Mouse (Mus musculus) C2C12 (cell line): ENCODE data around the gene C8a. TPM values are rescaled to one million over a fixed set of nuclear protein-coding genes. Genes with fewer than 3 reads are reported as not detected.

Experiments
- H3K27me3 ChIP-seq: one replicate; pipeline ENCODE4 v1.6.1; 2011; ENCODE audit not compliant: control insufficient read depth, insufficient read depth, insufficient read length
- H3K36me3 ChIP-seq: one replicate; pipeline ENCODE4 v1.6.1; 2011; ENCODE audit not compliant: control insufficient read depth, insufficient read depth
- H3K4me3 ChIP-seq: one replicate; pipeline ENCODE4 v1.5.1; 2011; ENCODE audit warnings: mild to moderate bottlenecking, control low read depth; ENCODE audit not compliant: poor library complexity, insufficient read depth, severe bottlenecking
- H3K79me2 ChIP-seq: one replicate; pipeline ENCODE4 v1.6.1; 2011; ENCODE audit not compliant: control insufficient read depth, insufficient read depth
- H3K79me3 ChIP-seq: one replicate; pipeline ENCODE4 v1.6.1; 2011; ENCODE audit warnings: low read depth, control low read depth
- H3ac ChIP-seq: one replicate; pipeline ENCODE3; 2011; ENCODE audit warnings: low read depth; ENCODE audit not compliant: control insufficient read depth, insufficient read length
- CEBPB ChIP-seq: IDR thresholded peaks from one replicate; pipeline ENCODE4 v1.6.1; 2011; ENCODE audit warnings: low read depth, mild to moderate bottlenecking, control low read depth, moderate library complexity
- CTCF ChIP-seq: IDR thresholded peaks from one replicate; pipeline ENCODE4 v1.5.1; 2011; ENCODE audit not compliant: control insufficient read depth, insufficient read depth, insufficient read length
- FOSL1 ChIP-seq: IDR thresholded peaks from one replicate; pipeline ENCODE4 v1.8.0; 2011; ENCODE audit warnings: mild to moderate bottlenecking, low read length; ENCODE audit not compliant: poor library complexity, insufficient read depth, severe bottlenecking
- MAX ChIP-seq: IDR thresholded peaks from one replicate; pipeline ENCODE4 v1.6.1; 2011; ENCODE audit warnings: mild to moderate bottlenecking, control low read depth
- MYOD1 ChIP-seq: IDR thresholded peaks from one replicate; pipeline ENCODE4 v1.6.1; 2011; ENCODE audit warnings: low read depth; ENCODE audit not compliant: control insufficient read depth, insufficient read length
- MYOG ChIP-seq: IDR thresholded peaks from one replicate; pipeline ENCODE4 v1.6.1; 2011; ENCODE audit not compliant: control insufficient read depth, insufficient read length; ENCODE audit errors: extremely low read depth
- USF1 ChIP-seq: IDR thresholded peaks from one replicate; pipeline ENCODE4 v1.6.1; 2011; ENCODE audit warnings: low read depth, mild to moderate bottlenecking, control low read depth, moderate library complexity
- polyA plus RNA-seq: library from polyadenylated mRNA; unstranded; fragments of >200 nt; fragmentation: generic; extraction: Trizol; gene quantifications from one replicate; pipeline ENCODE4 v1.2.1, GENCODE M21; 2012; ENCODE audit warnings: missing spikeins

C8a gene
- polyA plus RNA-seq, 1 experiment, result not detected

DNA sequence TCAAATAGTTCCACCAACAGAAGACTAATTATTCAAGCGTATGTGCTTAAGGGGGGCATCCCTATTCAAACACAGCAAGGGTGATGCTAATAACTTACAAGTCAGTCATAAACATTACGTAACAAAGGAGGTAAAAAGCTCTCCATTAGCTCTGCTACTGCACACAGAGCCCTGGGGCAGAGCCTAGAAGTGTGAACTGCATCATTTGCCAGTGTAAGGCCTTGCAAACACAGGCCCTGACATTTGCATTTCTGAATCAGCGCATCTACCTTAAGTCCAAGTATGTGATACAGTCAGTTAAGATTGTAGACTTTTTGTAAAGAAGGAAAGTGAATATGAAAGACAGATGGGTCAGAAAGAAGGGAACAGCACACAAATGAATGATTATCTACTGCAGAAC, 94.8 kb downstream of the C8a start:
- Histone ChIP-seq H3ac (no peak overlapping the region), H3K79me3 (no peaks in the 10 kb centered on the region), H3K27me3 (no peaks in the 10 kb centered on the region), H3K36me3 (no peaks in the 10 kb centered on the region), H3K4me3 (no peak overlapping the region), H3K79me2 (no peaks in the 10 kb centered on the region)
- TF ChIP-seq CTCF (no peak), MYOG (no peak), MYOD1 (no peak), MAX (no peak), USF1 (no peak), CEBPB (no peak), FOSL1 (no peak)

DNA sequence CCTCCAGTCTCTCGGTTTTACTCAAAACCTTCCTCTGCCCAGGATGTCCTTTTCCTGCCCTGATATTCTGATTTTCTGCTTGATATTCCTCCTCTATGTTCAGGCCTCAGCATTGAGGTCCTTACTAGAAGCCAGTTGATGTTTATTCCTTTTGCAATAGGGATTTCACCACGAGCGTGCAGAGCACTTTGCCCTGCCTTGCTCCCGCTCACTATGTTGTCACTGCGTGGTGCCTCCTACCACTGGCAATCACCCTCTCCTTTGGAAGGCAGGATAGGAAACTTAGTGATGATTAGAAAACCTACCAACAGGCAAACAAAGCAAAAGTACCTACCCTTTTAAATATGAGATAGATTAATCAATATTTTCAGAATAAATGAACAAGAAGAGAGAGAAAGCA, 96.7 kb downstream of the C8a start:
- H3K79me3 ChIP-seq, result no peaks in the 10 kb centered on the region
- TF ChIP-seq MAX (no peak), MYOD1 (no peak), FOSL1 (no peak), MYOG (no peak), USF1 (no peak), CTCF (no peak), CEBPB (no peak)
- H3K36me3 ChIP-seq, result no peaks in the 10 kb centered on the region

DNA sequence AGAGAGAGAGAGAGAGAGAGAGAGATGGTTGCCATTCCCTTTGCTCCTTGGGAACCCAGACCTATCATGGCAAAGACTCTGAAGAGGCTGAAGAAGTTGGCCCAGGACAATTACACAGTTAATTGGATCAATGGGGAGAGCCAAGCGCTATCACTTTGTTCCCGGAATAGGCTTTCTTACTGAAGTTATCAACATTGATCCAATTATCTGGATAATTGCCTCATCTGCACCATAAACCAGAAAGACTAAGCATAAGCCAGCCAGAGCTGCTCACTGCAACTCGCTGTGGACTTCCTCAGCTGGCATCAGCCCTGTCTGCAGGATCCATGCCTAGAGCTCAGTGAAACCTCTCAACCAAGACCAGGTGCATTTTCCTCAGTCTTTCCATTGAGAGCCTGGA, 100.6 kb downstream of the C8a start:
- Histone ChIP-seq H3ac (no peak overlapping the region), H3K79me3 (no peaks in the 10 kb centered on the region), H3K36me3 (no peaks in the 10 kb centered on the region), H3K27me3 (no peaks in the 10 kb centered on the region), H3K4me3 (no peak overlapping the region), H3K79me2 (no peaks in the 10 kb centered on the region)
- TF ChIP-seq MYOD1, result no peak
- no peak for TF ChIP-seq MAX
- no peak for TF ChIP-seq FOSL1
- no peak for TF ChIP-seq USF1

More for the DNA sequence above, 96.7 kb downstream of the C8a start:
- Histone ChIP-seq H3ac (no peak overlapping the region), H3K4me3 (no peak overlapping the region), H3K79me2 (no peaks in the 10 kb centered on the region), H3K27me3 (no peaks in the 10 kb centered on the region)

DNA sequence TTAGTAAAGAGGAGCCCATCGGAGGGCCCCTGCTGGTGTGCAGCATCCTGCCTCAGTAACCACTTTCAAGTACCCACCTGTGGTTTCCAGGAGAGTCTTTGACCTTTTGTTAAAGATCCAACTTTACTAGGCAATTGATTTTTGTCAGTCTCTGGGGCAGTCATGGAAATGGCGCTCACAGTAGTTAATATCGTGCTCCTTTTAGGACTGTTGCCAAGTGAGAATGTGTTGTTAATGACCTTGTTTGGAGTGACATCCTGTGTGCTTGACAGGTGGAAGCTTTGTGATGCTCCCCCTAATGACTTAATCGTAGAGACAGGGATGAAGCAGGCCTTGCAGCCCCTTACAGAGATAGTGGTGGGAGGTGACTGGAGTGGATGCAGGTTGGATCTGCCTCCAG, 105.9 kb downstream of the C8a start:
- no peaks in the 10 kb centered on the region for H3K79me3 ChIP-seq
- TF ChIP-seq MYOD1 (no peak), FOSL1 (no peak), MYOG (no peak), USF1 (no peak), CTCF (no peak), CEBPB (no peak)
- H3ac ChIP-seq, result no peak overlapping the region
- no peaks in the 10 kb centered on the region for H3K79me2 ChIP-seq
- no peaks in the 10 kb centered on the region for H3K36me3 ChIP-seq
- H3K27me3 ChIP-seq, result no peaks in the 10 kb centered on the region
- H3K4me3 ChIP-seq, result no peak overlapping the region

DNA sequence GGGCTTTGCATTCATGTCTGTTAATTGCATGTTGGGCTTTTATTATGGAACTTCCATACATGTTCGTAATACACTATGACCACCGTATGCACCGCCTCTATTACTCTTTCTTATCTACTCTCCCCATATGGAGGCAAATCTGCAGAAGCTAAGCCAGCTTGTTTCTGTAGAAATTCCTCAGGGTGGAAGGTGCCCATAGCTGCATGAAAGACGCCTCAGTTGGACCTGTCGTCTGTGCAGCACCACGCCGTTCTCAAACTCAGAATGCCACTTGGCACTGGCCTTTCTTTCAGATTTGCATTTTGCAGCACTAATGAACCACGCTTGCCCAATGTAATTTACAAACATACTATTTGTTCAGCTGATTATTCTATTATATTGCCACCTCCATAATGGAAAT, 106.6 kb downstream of the C8a start:
- TF ChIP-seq FOSL1, result no peak
- TF ChIP-seq USF1, result no peak
- no peak for TF ChIP-seq MYOD1
- TF ChIP-seq CTCF, result no peak
- no peak for TF ChIP-seq MAX
- Histone ChIP-seq H3K79me2 (no peaks in the 10 kb centered on the region), H3K36me3 (no peaks in the 10 kb centered on the region), H3K4me3 (no peak overlapping the region), H3ac (no peak overlapping the region), H3K27me3 (no peaks in the 10 kb centered on the region), H3K79me3 (no peaks in the 10 kb centered on the region)

DNA sequence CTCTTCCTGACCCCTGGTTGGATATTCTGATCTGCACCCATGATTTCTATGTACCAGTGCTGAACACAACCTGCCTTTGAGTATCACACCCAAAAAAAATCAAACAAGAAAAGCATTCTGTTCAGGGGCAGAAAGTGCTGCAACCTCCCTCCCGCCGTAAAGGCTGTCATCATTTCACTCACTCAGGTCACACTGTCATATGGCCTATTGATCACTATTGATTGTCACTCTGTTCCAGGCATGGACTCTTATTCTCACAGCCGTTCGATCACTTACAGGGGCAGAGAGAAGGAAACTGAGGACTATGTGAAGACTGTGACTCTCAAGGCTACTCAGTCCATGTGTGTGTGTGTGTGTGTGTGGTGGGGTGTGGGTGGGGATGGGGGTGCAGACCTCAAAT, 108.0 kb downstream of the C8a start:
- no peaks in the 10 kb centered on the region for H3K79me3 ChIP-seq
- no peak overlapping the region for H3K4me3 ChIP-seq
- TF ChIP-seq CTCF (no peak), MAX (no peak), MYOD1 (no peak), CEBPB (no peak), USF1 (no peak), FOSL1 (no peak), MYOG (no peak)
- no peaks in the 10 kb centered on the region for H3K79me2 ChIP-seq
- H3ac ChIP-seq, result no peak overlapping the region
- H3K36me3 ChIP-seq, result no peaks in the 10 kb centered on the region
- H3K27me3 ChIP-seq, result no peaks in the 10 kb centered on the region
